Mouse (Mus musculus): ENCODE measurements around the gene Cep170b.

Gene Cep170b

DNA sequence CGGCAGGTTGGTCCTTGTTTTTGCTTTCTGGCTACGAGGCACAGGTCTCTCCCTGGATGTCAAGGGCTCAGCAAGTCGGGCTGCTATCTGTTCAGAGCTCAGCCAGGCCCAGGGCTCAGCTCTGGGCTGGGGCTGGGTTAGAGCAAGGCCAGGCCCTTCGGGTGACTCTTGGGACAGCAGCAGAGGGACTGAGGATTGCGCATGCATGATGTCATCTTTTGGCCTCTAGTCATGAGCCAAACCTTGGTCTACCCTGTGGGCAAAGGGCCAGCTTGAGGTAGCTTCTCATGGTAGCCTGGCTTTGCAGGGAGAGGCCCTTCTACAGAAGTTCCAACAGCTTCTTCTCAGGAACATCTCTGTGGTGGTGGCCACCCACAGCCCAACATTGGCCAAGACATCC, 43.9 kb downstream of the Cep170b start:
- peak; percentile 8 to 58 for DNase-seq (ENCODE audit: low spot score in 2 of 2)

DNA sequence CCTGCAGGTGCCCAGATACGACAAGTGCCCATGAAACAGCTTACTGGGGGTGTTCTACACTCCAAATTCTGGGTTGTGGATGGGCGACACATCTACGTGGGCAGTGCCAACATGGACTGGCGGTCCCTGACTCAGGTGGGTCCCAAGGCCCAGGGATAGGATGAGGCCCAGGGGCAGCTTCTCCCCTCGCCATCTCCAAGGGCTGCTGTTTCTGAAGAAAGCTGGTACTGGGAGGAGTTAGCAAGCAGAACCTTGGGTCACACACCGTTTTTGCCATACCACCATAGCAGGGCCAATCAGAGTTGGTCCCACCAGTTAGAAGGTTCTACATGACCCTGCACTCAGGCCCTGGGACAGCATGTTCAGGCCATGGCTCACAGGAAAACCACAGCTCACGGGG, 44.7 kb downstream of the Cep170b start:
- peak in 1 of 2 experiments; percentile 56 for DNase-seq (ENCODE audit: low spot score in 2 of 2)

DNA sequence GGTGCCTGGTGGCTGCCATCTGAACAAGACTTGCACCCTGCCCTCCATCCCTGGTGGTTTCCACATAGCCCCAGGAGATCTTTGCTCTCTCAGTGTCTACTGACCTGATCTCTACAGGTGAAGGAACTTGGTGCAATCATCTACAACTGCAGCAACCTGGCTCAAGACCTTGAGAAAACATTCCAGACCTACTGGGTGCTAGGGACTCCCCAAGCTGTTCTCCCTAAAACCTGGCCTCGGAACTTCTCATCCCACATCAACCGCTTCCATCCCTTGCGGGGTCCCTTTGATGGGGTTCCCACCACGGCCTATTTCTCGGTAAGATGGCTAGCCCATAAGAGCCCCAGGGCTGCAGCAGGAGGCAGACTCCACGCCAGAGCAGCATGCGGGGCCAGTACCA, 46.3 kb downstream of the Cep170b start:
- peak; percentile 11 to 53 for DNase-seq (ENCODE audit: low spot score in 2 of 2)

GRCm38 (mm10) chr12:112767036-112767890, 47.0 kb downstream of the Cep170b start:
- DNase-seq (ENCODE audit: low spot score in 2 of 2) = peak; percentile 11 to 56

- peak; percentile 9 to 55 for DNase-seq (ENCODE audit: low spot score in 2 of 2)
Observed at GRCm38 (mm10) chr12:112768166-112768565, 47.9 kb downstream of the Cep170b start.

DNA sequence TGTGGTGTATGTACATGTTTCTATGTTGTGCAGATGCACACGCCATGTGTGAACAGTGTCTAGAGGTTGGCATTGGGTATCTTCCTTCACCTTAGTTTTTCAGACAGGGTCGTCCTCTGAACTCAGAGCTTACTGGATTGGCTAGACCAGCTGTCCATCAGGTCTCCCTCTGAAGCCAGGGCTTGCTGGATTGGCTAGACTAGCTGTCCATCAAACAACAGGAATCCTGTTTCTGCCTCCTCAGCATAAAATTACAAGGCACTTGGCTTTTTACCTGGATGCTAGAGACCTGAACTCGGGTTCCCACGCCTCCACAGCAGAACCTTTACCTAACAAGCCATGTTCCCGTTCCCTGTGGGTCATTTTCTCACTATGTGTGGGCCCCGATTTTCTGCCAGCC, 48.8 kb downstream of the Cep170b start:
- peak; percentile 12 to 47 for DNase-seq (ENCODE audit: low spot score in 2 of 2)

- peak in 1 of 2 experiments; percentile 33 for DNase-seq (ENCODE audit: low spot score in 2 of 2)
Observed at GRCm38 (mm10) chr12:112769751-112770150, 49.5 kb downstream of the Cep170b start.

DNA sequence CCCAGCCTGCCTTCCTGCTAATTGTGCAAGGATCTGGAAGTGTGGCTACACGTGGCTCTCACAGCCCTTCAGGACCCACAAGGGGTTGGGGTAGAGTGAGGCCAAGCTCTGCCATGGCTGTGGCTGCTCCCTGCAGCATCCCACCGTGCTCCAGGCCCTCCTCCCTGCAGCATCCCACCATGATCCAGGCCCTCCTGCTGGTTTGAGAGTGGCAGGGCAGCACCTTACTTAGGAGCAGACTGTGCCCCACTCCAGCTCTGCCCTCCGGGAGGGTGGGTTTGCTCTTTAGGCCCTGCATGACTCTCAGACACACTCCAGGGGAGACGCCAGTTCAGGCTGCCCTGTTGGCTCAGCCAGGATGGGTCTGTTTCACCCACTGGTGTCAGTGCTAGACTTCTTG, 50.1 kb downstream of the Cep170b start:
- DNase-seq (ENCODE audit: low spot score in 2 of 2) = peak in 1 of 2 experiments; percentile 58

DNA sequence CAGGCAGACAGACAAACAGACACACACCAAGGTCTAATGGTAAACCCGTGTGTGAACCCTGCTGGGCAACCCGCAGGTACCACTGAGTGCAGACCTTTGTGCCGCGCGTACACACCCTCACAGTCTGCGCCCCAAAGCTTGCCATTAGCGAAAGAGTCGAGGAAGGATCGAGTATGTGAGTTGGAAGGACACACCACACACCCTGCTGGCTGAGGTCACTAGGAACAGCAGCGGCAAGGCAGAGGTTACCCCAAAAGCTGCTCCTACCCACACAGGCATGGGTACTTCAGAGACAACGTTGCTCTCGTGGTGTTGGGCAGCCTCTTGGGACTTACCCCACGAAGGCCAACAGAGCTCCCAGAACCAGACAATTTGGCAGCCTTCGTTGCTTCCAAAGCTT, 52.1 kb downstream of the Cep170b start:
- DNase-seq (ENCODE audit: low spot score in 2 of 2) = peak in 1 of 2 experiments; percentile 57

- peak in 1 of 2 experiments; percentile 56 for DNase-seq (ENCODE audit: low spot score in 2 of 2)
Observed at GRCm38 (mm10) chr12:112773366-112773765, 53.1 kb downstream of the Cep170b start.

DNA sequence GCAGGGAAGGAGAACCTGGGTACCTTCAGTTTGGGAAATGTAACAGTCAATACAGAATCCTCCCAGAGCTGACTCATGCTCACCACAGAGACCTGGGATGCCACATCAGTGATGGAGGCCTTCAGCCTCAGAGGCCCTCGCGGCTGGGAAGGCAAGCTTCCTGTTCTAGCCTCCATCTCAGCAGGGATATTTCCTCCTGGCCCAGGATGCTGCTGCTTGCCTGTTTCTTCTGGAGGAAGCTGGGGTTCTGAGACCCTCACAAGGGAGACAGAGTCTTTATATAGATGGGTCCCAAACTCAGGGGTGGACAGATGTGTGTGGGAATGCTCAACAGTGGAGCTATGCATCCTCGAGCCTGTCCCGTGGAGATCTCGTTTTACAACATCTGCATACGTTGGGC, 53.8 kb downstream of the Cep170b start:
- DNase-seq (ENCODE audit: low spot score in 2 of 2) = peak in 1 of 2 experiments; percentile 56

DNA sequence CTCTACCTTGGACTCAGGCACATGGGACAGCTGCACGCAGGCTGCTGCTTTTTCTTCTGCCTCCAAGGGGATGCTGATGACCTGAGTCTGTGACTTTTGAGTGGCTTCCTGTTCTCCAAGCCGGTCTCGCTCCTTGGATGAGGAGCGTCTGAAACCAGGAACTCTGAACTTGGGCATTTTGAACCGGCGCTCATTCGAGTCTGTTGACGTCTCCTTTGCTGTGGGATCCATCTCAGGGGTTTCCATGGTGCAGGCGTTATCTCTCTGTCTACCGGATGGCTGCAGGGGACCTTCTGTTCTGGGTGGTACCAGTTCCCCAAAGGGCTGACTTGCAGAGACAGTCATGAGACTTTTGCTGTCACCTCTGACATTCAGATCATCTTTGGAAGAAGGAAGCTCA, 54.2 kb downstream of the Cep170b start:
- DNase-seq (ENCODE audit: low spot score in 2 of 2) = no peak

DNA sequence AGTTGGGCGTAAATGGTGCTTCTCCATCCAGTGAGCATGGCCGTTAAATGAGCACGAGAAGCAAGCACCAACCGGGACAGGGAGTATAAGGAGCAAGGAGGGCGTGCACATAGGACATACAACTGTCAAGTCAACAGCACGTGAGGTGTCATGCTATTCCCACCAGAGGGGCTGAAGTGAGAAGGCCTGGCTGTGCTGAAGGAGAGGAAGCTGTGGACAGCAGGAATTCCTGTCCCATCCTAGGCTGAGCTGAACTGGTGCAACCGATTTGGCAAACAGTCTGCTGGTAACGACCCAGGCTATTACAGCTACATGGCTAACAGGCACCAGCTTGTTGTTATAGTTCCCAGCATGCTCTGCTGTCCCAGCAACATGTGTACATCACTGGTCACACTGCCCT, 70.8 kb downstream of the Cep170b start:
- no peak for DNase-seq (ENCODE audit: low spot score in 2 of 2)

DNA sequence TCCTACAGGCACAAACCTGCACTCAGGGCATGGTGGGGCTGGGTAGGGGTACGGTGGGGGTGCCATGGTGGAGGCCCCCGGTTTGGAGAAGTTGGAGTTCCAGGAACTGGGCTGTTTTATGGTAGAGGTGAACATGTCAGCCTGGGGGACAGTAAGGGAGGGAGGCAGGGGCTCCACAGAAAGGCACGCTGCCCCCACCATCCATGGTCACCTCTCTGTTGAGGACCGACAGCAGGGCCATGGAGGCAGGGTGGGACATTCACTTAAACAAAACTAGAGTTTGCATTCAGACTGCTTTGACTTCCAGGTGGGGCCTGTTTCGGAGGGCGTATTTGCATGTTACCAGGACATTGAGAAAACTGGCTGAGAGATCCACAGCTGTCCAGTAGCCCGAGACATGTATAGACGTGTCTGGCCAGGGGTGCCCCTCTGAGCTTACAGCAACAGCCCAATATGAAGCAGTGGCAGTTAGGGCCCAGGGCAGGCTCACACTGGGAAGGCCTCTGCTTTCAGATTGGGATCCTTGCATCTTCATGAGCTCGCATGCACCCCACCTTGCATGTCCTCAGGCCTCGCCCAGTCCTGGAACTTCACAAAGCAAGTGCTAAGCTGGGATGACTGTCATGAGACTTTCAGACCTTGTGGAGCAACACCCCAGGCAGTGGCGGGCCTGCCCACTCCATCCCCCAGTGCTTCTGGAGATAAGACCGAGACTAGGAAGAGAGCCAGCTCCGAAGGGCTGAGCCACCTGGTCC, 73.5 kb downstream of the Cep170b start:
- DNase-seq (ENCODE audit: low spot score in 2 of 2) = no peak

GRCm38 (mm10) chr12:112794356-112794816, 74.1 kb downstream of the Cep170b start:
- DNase-seq (ENCODE audit: low spot score in 2 of 2) = no peak

- DNase-seq (ENCODE audit: low spot score in 2 of 2) = no peak
Observed at GRCm38 (mm10) chr12:112794998-112795397, 74.7 kb downstream of the Cep170b start.

- no peak for DNase-seq (ENCODE audit: low spot score in 2 of 2)
Observed at GRCm38 (mm10) chr12:112795466-112796104, 75.3 kb downstream of the Cep170b start.
